Mouse (Mus musculus): ENCODE measurements around the gene 3110082J24Rik.

GRCm38 (mm10) chr5:30115718-30116117 lies 9.8 kb upstream of the 3110082J24Rik start:
- no peak for TF ChIP-seq CTCF (IDR thresholded peaks at IDR 0.05; ENCODE audit: low read depth, low read length)
- no peak for TF ChIP-seq TAL1 (conservative IDR thresholded peaks at IDR 0.05; ENCODE audit: low read depth, low read length)
- TF ChIP-seq GATA1 (IDR thresholded peaks at IDR 0.05; ENCODE audit: borderline replicate concordance, low read length), result no peak
- TF ChIP-seq GATA2 (IDR thresholded peaks at IDR 0.05; ENCODE audit: borderline replicate concordance, low read depth, low read length), result no peak
